Mouse (Mus musculus) hindbrain, embryonic 12.5 days (tissue): Measurements from ENCODE around the gene Emc8. TPM values are rescaled to one million over a fixed set of nuclear protein-coding genes. Genes with fewer than 3 reads are reported as not detected.
"Not testable (repeated sequence)": the region's sequence is repeated elsewhere in the genome, so short reads cannot be mapped to it uniquely, and the experiment has no call there.

Experiments used
- ATAC-seq: fragments of 200-750 bp; cut with Nextera tagmentation; 2 replicates; pipeline ENCODE4 v1.8.0; 2017; ENCODE audit warnings: moderate TSS enrichment; ENCODE audit not compliant: low FRiP score
- H3K27ac ChIP-seq: fragments of 300-500 bp; sonication (generic); 2 replicates; pipeline ENCODE4 v1.5.1; 2016; ENCODE audit warnings: mild to moderate bottlenecking
- H3K27me3 ChIP-seq: fragments of 300-500 bp; sonication (generic); 2 replicates; pipeline ENCODE4 v1.6.1; 2016; ENCODE audit warnings: mild to moderate bottlenecking
- H3K36me3 ChIP-seq: fragments of 300-500 bp; sonication (generic); 2 replicates; pipeline ENCODE4 v1.6.1; 2016; ENCODE audit warnings: mild to moderate bottlenecking
- H3K4me1 ChIP-seq: fragments of 300-500 bp; sonication (generic); 2 replicates; pipeline ENCODE4 v1.6.1; 2016
- H3K4me2 ChIP-seq: fragments of 300-500 bp; sonication (generic); replicated peaks from 2 replicates; pipeline ENCODE4 v1.6.1; 2016; ENCODE audit warnings: mild to moderate bottlenecking
- H3K4me3 ChIP-seq: fragments of 300-500 bp; sonication (generic); 2 replicates; pipeline ENCODE4 v1.5.1; 2016; ENCODE audit warnings: mild to moderate bottlenecking
- H3K9ac ChIP-seq: fragments of 300-500 bp; sonication (generic); 2 replicates; pipeline ENCODE4 v1.6.1; 2016; ENCODE audit warnings: mild to moderate bottlenecking, moderate library complexity
- H3K9me3 ChIP-seq: fragments of 300-500 bp; sonication (generic); replicated peaks from 2 replicates; pipeline ENCODE4 v1.6.1; 2016; ENCODE audit warnings: mild to moderate bottlenecking
- WGBS: fragments of 180-500 bp; shearing (Covaris S2); methylation state at CpG from one replicate; pipeline ENCODE4 v1.1.7; 2016; 5-methylcytosine and 5-hydroxymethylcytosine counted together
- polyA plus RNA-seq: library from polyadenylated mRNA; unstranded; fragments of >200 nt; fragmentation: Nextera tagmentation; extraction: Ambion mirVana; gene quantifications from 2 replicates; pipeline ENCODE4 v1.2.1, GENCODE M21; 2016

Emc8 gene
- polyA plus RNA-seq, 1 experiment from 2014 or later, result 194 TPM

DNA sequence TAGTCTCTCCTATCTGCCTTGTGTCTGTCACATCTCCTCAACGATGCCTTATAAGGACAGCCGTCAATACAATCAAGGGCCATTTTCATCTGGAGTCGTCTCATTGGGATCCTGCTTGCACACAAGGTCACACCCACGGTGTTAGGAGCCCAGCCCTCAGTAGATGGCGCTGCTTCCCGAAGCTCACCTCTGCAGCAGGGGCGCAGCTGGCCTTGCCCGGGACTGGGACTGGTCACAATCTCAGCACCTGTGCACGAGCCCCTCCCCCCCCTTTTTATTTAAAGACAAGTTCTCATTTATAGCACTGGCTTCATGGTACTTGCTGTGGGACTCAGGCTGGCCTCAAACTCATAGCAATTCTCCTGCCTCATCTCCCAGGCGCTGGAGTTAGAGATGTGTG lies 15.2 kb upstream of the Emc8 start:
- Histone ChIP-seq H3K9me3 (no peaks in the 10 kb centered on the region), H3K4me2 (no peak overlapping the region), H3K36me3 (no peaks in the 10 kb centered on the region), H3K4me3 (no peak overlapping the region), H3K27ac (no peak overlapping the region), H3K4me1 (0 out of 2 replicates have a peak, but pooled peaks cover 2% of the 10 kb centered on the region), H3K9ac (no peak overlapping the region), H3K27me3 (peaks cover under 1% of the 10 kb centered on the region; the same call in 1 of the 2 replicates)
- 17% methylated on average over 10 of the region's 10 CpGs for WGBS
- no peak for ATAC-seq

DNA sequence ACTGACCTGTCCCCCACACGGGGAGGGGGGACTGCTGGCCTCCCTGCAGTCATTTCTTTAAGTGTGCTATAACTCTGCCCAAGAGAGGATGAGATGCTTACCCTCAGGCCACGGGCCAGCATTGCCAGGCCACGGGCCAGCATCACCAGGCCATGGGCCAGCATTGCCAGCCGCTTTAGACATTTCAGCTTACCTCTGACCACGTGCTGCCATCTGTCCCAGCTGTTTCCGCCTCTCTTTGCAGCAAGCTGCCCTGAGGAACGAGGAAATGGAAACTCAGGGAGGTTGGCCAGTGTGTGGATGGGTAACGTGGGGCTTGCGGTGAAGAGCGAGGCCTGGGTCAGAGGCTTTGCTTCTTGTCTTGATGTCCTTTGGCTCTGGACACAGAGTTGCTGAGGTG lies 12.7 kb upstream of the Emc8 start:
- no peak for ATAC-seq
- H3K4me2 ChIP-seq, result no peak overlapping the region
- 79% methylated on average over 10 of the region's 10 CpGs for WGBS
- no peak overlapping the region for H3K27ac ChIP-seq
- no peak overlapping the region for H3K9ac ChIP-seq
- H3K4me1 ChIP-seq, result 0 out of 2 replicates have a peak, but pooled peaks cover 2% of the 10 kb centered on the region
- no peak overlapping the region for H3K4me3 ChIP-seq
- no peaks in the 10 kb centered on the region for H3K27me3 ChIP-seq
- H3K9me3 ChIP-seq, result no peaks in the 10 kb centered on the region
- H3K36me3 ChIP-seq, result no peaks in the 10 kb centered on the region

- not testable (repeated sequence) for H3K9me3 ChIP-seq
Measured at GRCm38 (mm10) chr8:120680405-120680804, 12.0 kb upstream of the Emc8 start.

GRCm38 (mm10) chr8:120679629-120680387 lies 11.4 kb upstream of the Emc8 start:
- Histone ChIP-seq H3K4me3 (no peak overlapping the region), H3K4me1 (0 out of 2 replicates have a peak, but pooled peaks cover 2% of the 10 kb centered on the region), H3K4me2 (no peak overlapping the region), H3K9me3 (no peaks in the 10 kb centered on the region), H3K27me3 (no peaks in the 10 kb centered on the region), H3K9ac (no peak overlapping the region), H3K36me3 (0 out of 2 replicates have a peak, but pooled peaks cover 5% of the 10 kb centered on the region), H3K27ac (no peak overlapping the region)
- no peak for ATAC-seq
- 74% methylated on average over 11 of the region's 11 CpGs for WGBS

More at GRCm38 (mm10) chr8:120680405-120680804, 12.0 kb upstream of the Emc8 start:
- not testable (repeated sequence) for H3K27me3 ChIP-seq, H3K4me2 ChIP-seq, H3K36me3 ChIP-seq, ATAC-seq, H3K4me1 ChIP-seq, H3K4me3 ChIP-seq, H3K27ac ChIP-seq, H3K9ac ChIP-seq
- WGBS, result 64% methylated on average over 7 of the region's 7 CpGs

GRCm38 (mm10) chr8:120678447-120678846 lies 10.1 kb upstream of the Emc8 start:
- H3K9ac ChIP-seq, result no peak overlapping the region
- no peaks in the 10 kb centered on the region for H3K4me1 ChIP-seq
- ATAC-seq, result peak; percentile 64; the same call in 1 of the 2 replicates
- H3K27me3 ChIP-seq, result no peaks in the 10 kb centered on the region
- WGBS, result 9% methylated on average over 10 of the region's 10 CpGs
- H3K9me3 ChIP-seq, result no peaks in the 10 kb centered on the region
- no peak overlapping the region for H3K27ac ChIP-seq
- peaks cover 14% of the 10 kb centered on the region for H3K36me3 ChIP-seq
- H3K4me2 ChIP-seq, result no peak overlapping the region
- H3K4me3 ChIP-seq, result no peak overlapping the region

DNA sequence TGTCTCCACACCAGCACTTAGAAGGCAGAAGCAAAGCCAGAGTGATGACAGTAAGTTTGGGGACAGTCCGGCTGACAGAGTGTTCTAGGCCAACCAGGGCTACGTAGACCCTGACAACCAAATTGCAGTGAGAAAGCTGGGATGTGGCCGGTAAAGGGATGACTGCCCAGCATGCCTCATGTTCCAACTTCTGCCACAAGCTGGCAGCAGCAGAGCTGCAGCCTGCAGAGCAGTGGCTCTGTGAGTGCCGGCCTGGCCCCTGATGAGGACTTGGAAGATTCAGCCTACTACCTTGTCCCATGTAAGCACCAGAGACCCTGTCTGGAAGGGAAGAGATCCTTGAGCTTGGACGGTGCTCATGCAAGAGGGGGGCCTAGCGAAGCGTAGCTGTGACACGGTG lies 7.3 kb upstream of the Emc8 start:
- H3K36me3 ChIP-seq, result peaks cover 41% of the 10 kb centered on the region
- 69% methylated on average over 8 of the region's 8 CpGs for WGBS
- H3K9me3 ChIP-seq, result no peaks in the 10 kb centered on the region
- H3K4me3 ChIP-seq, result no peak overlapping the region
- no peak overlapping the region for H3K27ac ChIP-seq
- H3K4me2 ChIP-seq, result no peak overlapping the region
- ATAC-seq, result no peak
- H3K27me3 ChIP-seq, result no peaks in the 10 kb centered on the region
- H3K9ac ChIP-seq, result no peak overlapping the region
- peaks cover 6% of the 10 kb centered on the region for H3K4me1 ChIP-seq

GRCm38 (mm10) chr8:120673298-120673697 lies 4.9 kb upstream of the Emc8 start:
- no peak for ATAC-seq
- no peak overlapping the region for H3K4me3 ChIP-seq
- H3K9me3 ChIP-seq, result no peaks in the 10 kb centered on the region
- peaks cover 18% of the 10 kb centered on the region for H3K4me1 ChIP-seq
- no peak overlapping the region for H3K27ac ChIP-seq
- WGBS, result 98% methylated on average over 7 of the region's 7 CpGs
- H3K4me2 ChIP-seq, result no peak overlapping the region
- H3K27me3 ChIP-seq, result no peaks in the 10 kb centered on the region
- no peak overlapping the region for H3K9ac ChIP-seq
- peaks cover 50% of the 10 kb centered on the region for H3K36me3 ChIP-seq

DNA sequence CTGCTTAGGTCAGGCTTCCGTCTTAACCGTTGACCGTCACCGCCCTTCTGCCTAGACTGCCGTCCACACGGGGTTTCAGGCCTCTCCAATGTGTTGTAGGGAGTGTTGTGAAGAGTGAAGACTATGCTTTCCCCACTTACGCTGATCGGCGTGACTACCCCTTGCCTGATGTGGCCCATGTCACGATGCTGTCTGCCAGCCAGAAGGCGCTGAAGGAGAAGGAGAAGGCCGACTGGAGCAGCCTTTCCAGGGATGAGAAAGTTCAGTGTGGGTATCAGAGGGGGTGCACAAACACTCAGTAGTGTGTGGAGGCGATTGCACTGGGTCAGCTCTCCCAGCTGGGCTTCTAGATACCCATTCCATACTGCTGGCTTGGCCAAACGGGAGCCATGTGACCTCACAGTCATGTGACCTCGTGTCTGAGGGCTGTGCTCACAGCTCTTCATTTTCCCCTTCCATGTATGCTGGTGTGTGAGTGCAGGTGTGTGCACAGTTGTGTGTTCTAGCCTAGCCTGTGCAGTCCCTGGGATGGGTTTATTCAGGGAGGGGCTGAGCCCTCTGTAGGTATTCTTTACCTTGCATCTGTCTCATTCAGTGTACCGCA lies 4.4 kb upstream of the Emc8 start:
- no peaks in the 10 kb centered on the region for H3K9me3 ChIP-seq
- peaks cover 50% of the 10 kb centered on the region for H3K36me3 ChIP-seq
- no peak overlapping the region for H3K27ac ChIP-seq
- 92% methylated on average over 16 of the region's 16 CpGs for WGBS
- no peak overlapping the region for H3K9ac ChIP-seq
- H3K4me2 ChIP-seq, result no peak overlapping the region
- no peak overlapping the region for H3K4me3 ChIP-seq
- H3K27me3 ChIP-seq, result no peaks in the 10 kb centered on the region
- peaks cover 18% of the 10 kb centered on the region for H3K4me1 ChIP-seq
- ATAC-seq, result no peak

DNA sequence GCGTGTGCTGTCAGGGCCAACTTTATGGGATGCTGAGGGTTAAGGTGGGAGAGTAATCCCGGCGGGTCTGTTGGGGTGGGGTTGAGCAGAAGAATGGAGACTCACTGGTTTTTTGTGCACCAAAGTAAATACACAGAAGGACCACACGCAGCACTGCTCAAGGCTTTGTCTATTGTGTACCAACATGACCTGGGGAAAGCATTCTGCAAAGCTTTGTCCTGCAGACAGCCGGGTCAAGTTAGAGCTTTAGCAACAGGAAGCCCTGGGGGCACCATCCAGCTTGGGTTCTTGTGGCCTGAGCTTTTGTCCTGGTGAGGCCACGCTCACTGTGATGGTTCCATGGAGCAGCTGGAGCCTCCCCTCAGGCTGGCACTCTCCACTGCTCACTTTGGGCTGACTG lies 3.4 kb upstream of the Emc8 start:
- no peaks in the 10 kb centered on the region for H3K9me3 ChIP-seq
- no peaks in the 10 kb centered on the region for H3K27me3 ChIP-seq
- no peak overlapping the region for H3K27ac ChIP-seq
- 58% methylated on average over 6 of the region's 6 CpGs for WGBS
- ATAC-seq, result no peak
- peaks cover 50% of the 10 kb centered on the region for H3K36me3 ChIP-seq
- H3K4me1 ChIP-seq, result peaks cover 22% of the 10 kb centered on the region
- no peak overlapping the region for H3K4me3 ChIP-seq
- no peak overlapping the region for H3K9ac ChIP-seq
- H3K4me2 ChIP-seq, result no peak overlapping the region

- peak; percentile 94 for ATAC-seq
- Histone ChIP-seq H3K4me3 (peak within 1 kb of the TSS; percentile 75), H3K27ac (peak within 1 kb of the TSS; percentile 86), H3K4me2 (peak within 1 kb of the TSS; percentile 91), H3K4me1 (peaks cover 46% of the 10 kb centered on the region), H3K36me3 (peaks cover 36% of the 10 kb centered on the region), H3K9ac (peak within 1 kb of the TSS; percentile 95), H3K9me3 (no peaks in the 10 kb centered on the region), H3K27me3 (no peaks in the 10 kb centered on the region)
- WGBS, result under 1% methylated on average over 84 of the region's 105 CpGs
Measured at GRCm38 (mm10) chr8:120667561-120668373, 606 bp downstream of the Emc8 start, which contains the start of the genes Gm27021 and Cox4i1. Gene Gm27021 (minus strand): TSS chr8:120668079. Gene Cox4i1 (plus strand): TSS chr8:120668222.

GRCm38 (mm10) chr8:120666807-120667470 lies 1.4 kb downstream of the Emc8 start:
- Histone ChIP-seq H3K4me3 (peak overlapping the region; percentile 75), H3K9ac (peak overlapping the region; percentile 95), H3K9me3 (no peaks in the 10 kb centered on the region), H3K27ac (no peak overlapping the region), H3K4me2 (peak overlapping the region; percentile 91), H3K27me3 (no peaks in the 10 kb centered on the region), H3K4me1 (peaks cover 46% of the 10 kb centered on the region), H3K36me3 (peaks cover 28% of the 10 kb centered on the region)
- WGBS, result 3% methylated on average over 17 of the region's 17 CpGs
- no peak for ATAC-seq
